Mouse (Mus musculus): ENCODE measurements around the gene Ache.

DNA sequence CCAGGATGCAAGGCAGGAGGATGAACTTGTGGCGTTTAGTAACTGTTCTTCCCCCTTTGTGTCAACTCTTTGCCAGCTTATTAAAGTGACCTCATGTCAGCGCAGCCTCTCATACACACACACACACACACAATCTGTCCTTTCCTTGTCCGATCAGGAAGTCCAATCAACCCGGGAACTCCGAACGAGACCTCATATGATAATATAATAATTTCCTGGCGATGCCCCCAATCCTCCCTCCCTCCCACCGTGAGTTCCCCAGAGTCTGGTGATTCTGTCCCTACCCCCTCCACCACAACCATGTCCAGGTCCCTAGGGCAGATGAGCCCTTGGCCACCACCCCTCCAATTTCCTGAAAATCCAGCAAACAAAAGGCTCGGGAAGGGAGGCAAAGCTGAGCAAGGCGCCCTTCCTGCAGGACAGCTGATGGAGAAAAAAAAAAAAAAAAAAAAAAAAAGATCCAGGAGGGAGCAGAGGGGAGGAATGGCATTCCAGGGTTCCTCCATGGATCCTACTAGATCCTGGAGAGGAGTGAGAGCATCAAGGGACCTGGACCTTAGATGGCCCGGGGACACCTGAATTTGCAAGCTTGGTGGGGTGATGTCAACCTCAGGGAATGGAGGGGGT is 51.5 kb downstream of the Ache start:
- TF ChIP-seq POLR2A (IDR thresholded peaks at IDR 0.05; ENCODE audit: low read depth, low read length) (no peak), CTCF (IDR thresholded peaks at IDR 0.05; ENCODE audit: extremely low read depth, insufficient read length, insufficient replicate concordance, low read depth, low read length) (0 out of 2 replicates have a peak, but pooled peaks have one; percentile 2)

All from small intestine, adult 2 months (tissue).